Mouse (Mus musculus) MEL (cell line): ENCODE data around the gene Gm11027.

Source experiments
- CTCF ChIP-seq, 3 experiments: IDR thresholded peaks in 2 of 3; conservative IDR thresholded peaks in 1 of 3; 2 replicates each; pipeline ENCODE4 v1.5.1; 2011 to 2012; ENCODE audit warnings: low read length in 3 of 3, low read depth in 2 of 3, mild to moderate bottlenecking in 2 of 3, improper control_type of control experiment in 1 of 3, inconsistent platforms in 1 of 3, mixed read lengths in 1 of 3, moderate library complexity in 1 of 3; ENCODE audit not compliant: control insufficient read depth in 1 of 3, insufficient read depth in 1 of 3, poor library complexity in 1 of 3, severe bottlenecking in 1 of 3
- ELF1 ChIP-seq: IDR thresholded peaks from 2 replicates; pipeline ENCODE4 v1.6.1; 2014; ENCODE audit warnings: low read depth, mild to moderate bottlenecking, inconsistent platforms, low read length, improper control_type of control experiment, moderate library complexity
- EP300 ChIP-seq, 2 experiments: IDR thresholded peaks; 2 replicates each; pipeline ENCODE4 v1.6.1; 2011; ENCODE audit warnings: improper control_type of control experiment in 2 of 2, low read length in 2 of 2, low read depth in 1 of 2, mild to moderate bottlenecking in 1 of 2
- KAT2A ChIP-seq: conservative IDR thresholded peaks from 2 replicates; pipeline ENCODE4 v1.6.1; 2012; ENCODE audit warnings: low read depth, low read length, improper control_type of control experiment, inconsistent platforms
- MXI1 ChIP-seq: IDR thresholded peaks from 2 replicates; pipeline ENCODE4 v1.6.1; 2011; ENCODE audit warnings: mild to moderate bottlenecking, low read depth, low read length, improper control_type of control experiment
- NRF1 ChIP-seq: IDR thresholded peaks from 2 replicates; pipeline ENCODE4 v1.6.1; 2014; ENCODE audit warnings: low read depth, mild to moderate bottlenecking, inconsistent platforms, low read length, improper control_type of control experiment, moderate library complexity; ENCODE audit not compliant: poor library complexity, insufficient read depth, severe bottlenecking
- POLR2A ChIP-seq, 2 experiments: IDR thresholded peaks; 2 replicates each; pipeline ENCODE4 v1.6.1; 2011 to 2012; ENCODE audit warnings: low read length in 2 of 2, mild to moderate bottlenecking in 2 of 2, control low read depth in 1 of 2, improper control_type of control experiment in 1 of 2, low read depth in 1 of 2, moderate library complexity in 1 of 2; ENCODE audit not compliant: control insufficient read depth in 1 of 2, insufficient read depth in 1 of 2, poor library complexity in 1 of 2
- RAD21 ChIP-seq: IDR thresholded peaks from 2 replicates; pipeline ENCODE4 v1.6.1; 2011; ENCODE audit warnings: mild to moderate bottlenecking, low read depth, low read length, improper control_type of control experiment
- RCOR1 ChIP-seq: IDR thresholded peaks from 2 replicates; pipeline ENCODE4 v1.6.1; 2012; ENCODE audit warnings: low read depth, mild to moderate bottlenecking, inconsistent platforms, low read length, improper control_type of control experiment
- TCF12 ChIP-seq: IDR thresholded peaks from 2 replicates; pipeline ENCODE4 v1.6.1; 2014; ENCODE audit warnings: low read depth, mild to moderate bottlenecking, inconsistent platforms, low read length, improper control_type of control experiment, moderate library complexity
- UBTF ChIP-seq: IDR thresholded peaks from 2 replicates; pipeline ENCODE4 v1.6.1; 2012; ENCODE audit warnings: low read depth, mild to moderate bottlenecking, inconsistent platforms, low read length, improper control_type of control experiment, moderate library complexity, borderline replicate concordance; ENCODE audit not compliant: insufficient read depth
- USF1 ChIP-seq: IDR thresholded peaks from 2 replicates; pipeline ENCODE4 v1.6.1; 2014; ENCODE audit warnings: low read depth, mild to moderate bottlenecking, inconsistent platforms, low read length, improper control_type of control experiment, moderate library complexity
- ZC3H11A ChIP-seq: IDR thresholded peaks from 2 replicates; pipeline ENCODE4 v1.6.1; 2012; ENCODE audit warnings: low read depth, mild to moderate bottlenecking, inconsistent platforms, low read length, improper control_type of control experiment
- ZMIZ1 ChIP-seq: IDR thresholded peaks from 2 replicates; pipeline ENCODE4 v1.6.1; 2012; ENCODE audit warnings: low read depth, mild to moderate bottlenecking, inconsistent platforms, low read length, improper control_type of control experiment, moderate library complexity

DNA sequence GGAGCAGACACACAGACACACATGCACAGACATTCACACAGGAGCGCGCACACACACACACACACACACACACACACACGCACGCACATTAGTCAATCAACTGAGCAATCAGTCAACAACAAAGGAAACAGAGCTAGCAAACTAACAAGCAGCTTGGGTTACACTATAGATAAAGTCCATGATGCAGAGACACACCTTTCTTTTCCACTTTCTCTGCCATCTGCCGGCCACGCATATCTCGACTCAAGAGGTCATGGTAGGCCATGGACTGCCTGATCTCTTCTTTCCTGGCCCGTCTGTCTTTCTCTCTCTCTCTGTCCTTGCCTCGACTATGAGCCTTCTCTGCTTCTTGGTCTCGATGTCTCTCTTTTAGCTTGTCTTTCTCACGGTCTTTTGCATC lies 19.6 kb upstream of the Gm11027 start:
- TF ChIP-seq CTCF (IDR thresholded peaks at IDR 0.05 in 2 of 3, conservative IDR thresholded peaks at IDR 0.05 in 1 of 3; ENCODE audit: control insufficient read depth in 1 of 3, insufficient read depth in 1 of 3, low read depth in 2 of 3, low read length in 3 of 3, poor library complexity in 1 of 3, severe bottlenecking in 1 of 3) (no peak), UBTF (no peak), USF1 (no peak), NRF1 (no peak), POLR2A (IDR thresholded peaks at IDR 0.05; ENCODE audit: control insufficient read depth in 1 of 2, insufficient read depth in 1 of 2, low read depth in 1 of 2, low read length in 2 of 2, poor library complexity in 1 of 2) (no peak), EP300 (IDR thresholded peaks at IDR 0.05; ENCODE audit: low read depth in 1 of 2, low read length in 2 of 2) (no peak), ZC3H11A (no peak), RCOR1 (no peak), TCF12 (no peak), ELF1 (no peak), KAT2A (no peak), ZMIZ1 (no peak), RAD21 (no peak), MXI1 (no peak)
